Mouse (Mus musculus) cerebellum, adult 2 months (tissue): ENCODE data around the gene Spata2. TPM values are rescaled to one million over a fixed set of nuclear protein-coding genes. Genes with fewer than 3 reads are reported as not detected.

Source experiments
- DNase-seq, 2 experiments: peaks; one replicate each; pipeline ENCODE4 v3.0.0; 2021
- H3K27ac ChIP-seq: fragments of 200-500 bp; 2 replicates; pipeline ENCODE4 v1.5.1; 2012; ENCODE audit warnings: low read length, control low read depth, inconsistent platforms; ENCODE audit not compliant: insufficient read depth
- H3K27me3 ChIP-seq: fragments of 200-500 bp; 2 replicates; pipeline ENCODE4 v1.6.1; 2012; ENCODE audit warnings: inconsistent platforms, mild to moderate bottlenecking, low read length, moderate library complexity; ENCODE audit not compliant: control insufficient read depth, insufficient read depth
- H3K4me1 ChIP-seq: fragments of 200-500 bp; 2 replicates; pipeline ENCODE4 v1.6.1; 2011; ENCODE audit warnings: low read length; ENCODE audit not compliant: control insufficient read depth, insufficient read depth
- H3K4me3 ChIP-seq: fragments of 200-500 bp; replicated peaks from 2 replicates; pipeline ENCODE3; 2011; ENCODE audit warnings: mild to moderate bottlenecking, low read depth, low read length, control low read depth; ENCODE audit not compliant: insufficient read depth
- CTCF ChIP-seq: fragments of 200-500 bp; IDR thresholded peaks from 2 replicates; pipeline ENCODE4 v1.5.1; 2011; ENCODE audit warnings: low read depth, mild to moderate bottlenecking, control low read depth, low read length, moderate library complexity, borderline replicate concordance; ENCODE audit not compliant: insufficient read depth
- POLR2A ChIP-seq: fragments of 200-500 bp; IDR thresholded peaks from 2 replicates; pipeline ENCODE4 v1.6.1; 2011; ENCODE audit warnings: low read length, control low read depth, borderline replicate concordance; ENCODE audit not compliant: insufficient read depth
- whole genome bisulfite sequencing: fragments of 180-500 bp; shearing (Covaris S2); methylation state at CpG from one replicate; pipeline ENCODE4 v1.1.7; 2018; 5-methylcytosine and 5-hydroxymethylcytosine counted together
- polyA plus RNA-seq: library from polyadenylated mRNA; depleted of rRNA; stranded (reverse); fragments of >200 nt; gene quantifications from 2 replicates; pipeline ENCODE4 v1.2.3, GENCODE M21; 2012

Gene Spata2
- polyA plus RNA-seq, 1 experiment = 80.2 TPM

GRCm38 (mm10) chr2:167505127-167505526, 12.4 kb upstream of the Spata2 start:
- TF ChIP-seq CTCF (no peak), POLR2A (no peak)

GRCm38 (mm10) chr2:167503896-167504349, 11.2 kb upstream of the Spata2 start:
- WGBS = under 1% methylated on average over 32 of the region's 32 CpGs

More at GRCm38 (mm10) chr2:167505127-167505526, 12.4 kb upstream of the Spata2 start:
- WGBS = 41% methylated on average over 3 of the region's 3 CpGs
- no peaks in the 10 kb centered on the region for H3K27me3 ChIP-seq
- peaks cover 16% of the 10 kb centered on the region for H3K4me1 ChIP-seq
- DNase-seq = no peak
- no peak overlapping the region for H3K27ac ChIP-seq
- H3K4me3 ChIP-seq = peak overlapping the region; percentile 31

GRCm38 (mm10) chr2:167503253-167503895, 10.7 kb upstream of the Spata2 start:
- DNase-seq = peak; percentile 88 to 89
- under 1% methylated on average over 84 of the region's 85 CpGs for WGBS
- TF ChIP-seq CTCF (no peak), POLR2A (peak; percentile 59; the same call in 1 of the 2 replicates)
- H3K4me1 ChIP-seq = peaks cover 15% of the 10 kb centered on the region
- peak overlapping the region; percentile 99 for H3K4me3 ChIP-seq
- peak overlapping the region; percentile 96 for H3K27ac ChIP-seq
- no peaks in the 10 kb centered on the region for H3K27me3 ChIP-seq

More at GRCm38 (mm10) chr2:167503896-167504349, 11.2 kb upstream of the Spata2 start:
- peaks cover 15% of the 10 kb centered on the region for H3K4me1 ChIP-seq
- no peaks in the 10 kb centered on the region for H3K27me3 ChIP-seq
- TF ChIP-seq CTCF (no peak), POLR2A (no peak)
- peak overlapping the region; percentile 88 for H3K27ac ChIP-seq
- peak; percentile 61 to 72 for DNase-seq
- peak overlapping the region; percentile 99 for H3K4me3 ChIP-seq

GRCm38 (mm10) chr2:167502554-167503252, 10.0 kb upstream of the Spata2 start:
- WGBS = 47% methylated on average over 13 of the region's 13 CpGs
- TF ChIP-seq POLR2A = no peak
- TF ChIP-seq CTCF = no peak
- Histone ChIP-seq H3K27me3 (no peaks in the 10 kb centered on the region), H3K4me3 (peak overlapping the region; percentile 99), H3K27ac (peak overlapping the region; percentile 96), H3K4me1 (peaks cover 15% of the 10 kb centered on the region)
- DNase-seq = no peak

GRCm38 (mm10) chr2:167497272-167497671, 4.6 kb upstream of the Spata2 start:
- 77% methylated on average over 5 of the region's 5 CpGs for WGBS
- Histone ChIP-seq H3K4me3 (no peak overlapping the region), H3K27ac (no peak overlapping the region), H3K27me3 (no peaks in the 10 kb centered on the region), H3K4me1 (no peaks in the 10 kb centered on the region)
- no peak for DNase-seq
- TF ChIP-seq POLR2A (no peak), CTCF (peak; percentile 45; the same call in 1 of the 2 replicates)

GRCm38 (mm10) chr2:167496437-167496836, 3.8 kb upstream of the Spata2 start:
- DNase-seq = no peak
- no peaks in the 10 kb centered on the region for H3K27me3 ChIP-seq
- WGBS = 73% methylated on average over 7 of the region's 7 CpGs
- H3K4me1 ChIP-seq = no peaks in the 10 kb centered on the region
- no peak for TF ChIP-seq CTCF
- no peak for TF ChIP-seq POLR2A
- no peak overlapping the region for H3K4me3 ChIP-seq
- no peak overlapping the region for H3K27ac ChIP-seq

- Histone ChIP-seq H3K4me1 (peaks cover 16% of the 10 kb centered on the region), H3K27me3 (no peaks in the 10 kb centered on the region), H3K27ac (peak within 1 kb of the TSS; percentile 96), H3K4me3 (peak within 1 kb of the TSS; percentile 96)
- 1% methylated on average over 52 of the region's 52 CpGs for WGBS
- TF ChIP-seq POLR2A = no peak
- TF ChIP-seq CTCF = no peak
- DNase-seq = peak; percentile 25 to 37
These were observed 654 bp downstream of the Spata2 start, which contains the start of gene Rnf114 for GRCm38 (mm10) chr2:167491757-167492708. Rnf114 (plus strand) TSS chr2:167492645.
